Mouse (Mus musculus): ENCODE measurements around the gene Ruvbl2. TPM values are rescaled to one million over a fixed set of nuclear protein-coding genes. Genes with fewer than 3 reads are reported as not detected.
"Not testable (repeated sequence)": the region's sequence is repeated elsewhere in the genome, so short reads cannot be mapped to it uniquely, and the experiment has no call there.

Ruvbl2 gene
- total RNA-seq, 2 experiments from 2014 or later: 44.5 to 44.9 TPM

DNA sequence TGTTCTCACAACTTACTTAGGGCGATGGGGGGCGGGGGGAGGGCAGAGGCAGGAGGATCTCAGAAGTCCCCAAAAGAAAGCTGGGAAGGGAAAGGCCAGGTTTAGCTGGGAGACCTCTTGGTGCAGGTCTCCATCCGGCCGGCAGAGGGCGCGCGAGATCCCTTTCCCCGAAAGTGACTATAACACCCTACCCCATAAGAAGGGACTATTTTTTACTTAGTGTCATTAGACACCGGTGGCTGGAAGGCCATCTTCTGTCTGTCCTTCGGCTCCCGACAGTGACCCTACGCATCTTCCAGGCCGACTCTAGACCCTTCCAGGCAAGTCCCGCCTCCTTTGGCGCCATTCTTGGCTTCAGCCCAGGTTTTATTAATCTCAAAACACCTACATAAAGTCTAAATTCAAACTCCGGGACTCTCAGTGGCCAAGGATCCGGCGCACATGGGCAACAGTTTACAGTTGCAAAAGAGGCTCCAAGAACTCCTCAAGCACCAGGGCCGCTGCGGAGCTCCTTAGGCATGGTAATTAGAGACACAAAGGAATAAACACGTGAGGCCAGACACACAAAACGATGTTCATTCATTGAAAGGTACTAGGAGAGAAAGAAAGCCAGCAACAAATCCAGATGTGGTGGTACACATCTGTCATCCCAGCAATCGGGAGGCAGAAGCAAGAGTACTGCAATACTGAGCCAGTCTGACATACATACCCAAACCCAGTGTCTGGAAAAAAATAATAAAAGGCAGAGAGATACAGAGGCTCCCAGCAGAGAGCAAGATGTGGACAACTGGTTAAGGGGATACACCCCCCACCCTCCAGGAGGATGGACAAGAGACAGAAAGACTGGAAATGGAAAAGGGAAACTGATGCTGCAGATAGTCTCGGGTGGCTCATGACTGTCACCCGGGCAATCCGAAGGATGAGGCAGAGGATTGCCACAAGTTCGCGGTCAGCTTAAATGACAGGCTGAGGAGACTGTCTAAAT is 32.5 kb downstream of the Ruvbl2 start, which contains the start of gene Kcna7:
Gene Kcna7 (plus strand): TSS at position 563 of the 985 bp plus-strand sequence.
- DNase-seq (ENCODE audit: low spot score in 2 of 2): peak; percentile 75 to 79

DNA sequence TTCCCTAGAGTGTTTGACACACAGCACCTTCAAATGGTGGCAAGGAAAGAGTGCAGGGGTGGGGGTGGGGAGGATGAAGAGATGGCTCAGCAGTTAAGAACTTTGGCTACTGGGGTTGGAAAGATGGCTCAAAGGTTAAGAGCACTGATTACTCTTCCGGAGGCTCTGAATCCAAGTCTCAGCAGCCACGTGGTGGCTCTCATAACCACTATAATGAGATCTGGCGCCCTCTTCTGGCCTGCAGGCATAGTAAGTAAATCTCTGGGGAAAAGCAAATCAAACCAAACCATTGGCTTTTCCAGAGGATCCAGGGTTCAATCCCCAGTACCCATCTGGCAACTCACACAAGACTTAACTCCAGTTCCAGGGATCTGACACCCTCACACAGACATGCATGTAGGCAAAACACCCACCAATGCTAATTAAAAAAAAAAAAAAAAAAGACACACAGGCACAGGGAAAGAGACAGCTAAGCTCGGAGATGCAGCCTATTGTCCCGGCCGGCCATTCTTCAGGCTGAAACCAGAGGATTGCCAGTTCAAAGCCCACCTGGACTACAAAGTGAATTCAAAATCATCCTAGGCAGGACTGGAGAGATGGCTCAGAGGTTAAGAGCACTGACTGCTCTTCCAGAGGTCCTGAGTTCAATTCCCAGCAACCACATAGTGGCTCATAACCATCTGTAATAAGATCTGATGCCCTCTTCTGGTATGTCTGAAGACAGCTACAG is 34.2 kb downstream of the Ruvbl2 start:
- DNase-seq (ENCODE audit: low spot score in 2 of 2): peak; percentile 52 to 58

DNA sequence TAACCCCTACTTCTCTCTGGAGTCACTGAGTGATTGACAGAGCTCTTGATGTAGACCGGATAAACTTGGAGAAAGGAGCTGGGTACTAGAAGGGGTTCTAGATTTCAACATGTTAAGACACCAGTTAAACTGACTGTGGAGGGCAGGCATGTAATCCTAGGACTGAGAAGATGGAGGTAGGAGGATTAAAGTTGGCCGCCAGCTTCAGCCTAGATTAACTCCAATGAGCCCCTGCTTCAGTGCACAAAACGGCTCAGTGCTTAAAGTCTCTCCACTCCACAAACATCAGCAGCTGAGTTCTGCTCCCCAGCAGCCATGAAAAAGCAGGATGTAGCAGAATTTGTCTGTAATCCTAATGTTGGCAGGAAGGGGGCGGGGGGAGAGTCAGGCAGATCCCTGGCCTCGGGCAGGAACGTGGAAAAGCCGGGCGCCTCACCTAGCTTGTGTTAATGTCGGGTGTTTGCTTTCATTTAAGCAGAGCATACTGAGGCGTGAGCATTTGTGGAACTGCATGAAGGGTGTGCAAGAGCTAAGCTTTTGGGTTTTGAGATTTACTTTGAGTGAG is 36.3 kb downstream of the Ruvbl2 start:
- no peak for DNase-seq (ENCODE audit: low spot score in 2 of 2)

DNA sequence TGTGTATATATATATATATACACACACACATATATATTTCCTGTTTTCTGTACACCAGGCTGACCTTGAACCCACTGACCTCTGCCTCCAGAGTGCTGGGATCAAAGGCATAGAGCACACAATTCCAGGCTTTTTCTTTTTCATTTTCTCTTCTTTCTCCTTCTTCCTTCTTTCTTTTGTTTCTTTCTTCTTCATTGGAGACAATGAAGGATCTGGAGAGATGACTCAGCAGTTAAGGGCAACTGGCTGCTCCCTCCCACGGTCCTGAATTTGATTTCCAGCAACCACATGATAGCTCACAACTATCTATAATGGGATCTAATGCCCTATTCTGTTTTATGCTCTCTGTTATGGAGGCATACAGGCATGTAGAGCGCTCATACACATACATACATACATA is 41.1 kb downstream of the Ruvbl2 start:
- no peak for DNase-seq (ENCODE audit: low spot score in 2 of 2)

DNA sequence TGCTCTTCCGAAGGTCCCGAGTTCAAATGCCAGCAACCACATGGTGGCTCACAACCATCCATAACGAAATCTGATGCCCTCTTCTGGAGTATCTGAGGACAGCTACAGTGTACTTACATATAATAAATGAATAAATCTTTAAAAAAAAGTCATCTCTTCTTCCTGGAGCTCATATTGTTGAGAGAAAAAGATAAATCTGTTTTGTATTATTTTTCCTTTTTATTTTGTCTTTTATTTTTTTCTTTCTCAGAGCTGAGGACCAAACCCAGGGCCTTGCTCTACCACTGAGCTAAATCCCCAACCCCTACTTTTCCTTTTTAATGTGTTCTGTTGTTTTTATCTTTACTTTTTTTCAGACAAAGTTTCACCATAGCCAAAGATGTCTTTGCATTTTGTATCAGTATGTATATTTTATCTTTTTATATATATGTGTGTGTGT is 41.5 kb downstream of the Ruvbl2 start:
- not testable (repeated sequence) for DNase-seq (ENCODE audit: low spot score in 2 of 2)

DNA sequence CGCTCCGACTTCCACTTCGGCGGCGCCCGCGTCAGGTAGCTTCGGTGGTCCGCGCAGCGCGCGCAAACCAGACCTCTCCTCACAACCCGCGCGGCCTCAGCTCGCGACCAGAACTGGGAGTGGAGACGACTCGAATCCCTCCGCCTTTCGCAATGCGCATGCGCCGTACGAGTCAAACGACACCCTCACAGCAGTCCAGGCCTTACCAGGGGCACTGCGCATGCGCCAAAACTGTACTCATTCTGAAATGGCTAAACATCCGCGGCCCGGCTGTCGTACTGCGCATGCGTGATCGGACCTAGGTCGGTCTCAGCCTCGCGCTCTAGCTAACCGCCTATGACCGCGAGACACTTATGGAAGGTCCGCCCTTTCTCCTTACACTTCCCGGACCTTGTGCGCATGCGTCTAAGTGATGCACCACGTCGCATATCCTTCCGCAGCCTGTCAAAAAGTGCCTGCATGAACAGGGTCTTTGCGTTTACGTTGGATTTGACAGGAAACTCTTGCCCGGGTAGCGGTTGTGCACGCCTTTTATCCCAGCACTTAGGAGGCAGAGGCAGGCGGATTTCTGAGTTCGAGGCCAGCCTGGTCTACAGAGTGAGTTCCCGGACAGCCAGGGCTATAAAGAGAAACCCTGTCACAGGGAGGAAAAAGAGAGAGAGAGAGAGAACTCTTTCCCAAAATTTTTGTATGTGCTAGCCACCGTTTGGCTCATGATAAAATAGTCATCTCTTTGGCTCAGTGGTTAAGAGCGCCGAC is 42.1 kb downstream of the Ruvbl2 start, which contains the start of gene Snrnp70:
Gene Snrnp70 (minus strand): TSS at position 165 of the 759 bp plus-strand sequence.
- DNase-seq (ENCODE audit: low spot score in 2 of 2): peak; percentile 100

DNA sequence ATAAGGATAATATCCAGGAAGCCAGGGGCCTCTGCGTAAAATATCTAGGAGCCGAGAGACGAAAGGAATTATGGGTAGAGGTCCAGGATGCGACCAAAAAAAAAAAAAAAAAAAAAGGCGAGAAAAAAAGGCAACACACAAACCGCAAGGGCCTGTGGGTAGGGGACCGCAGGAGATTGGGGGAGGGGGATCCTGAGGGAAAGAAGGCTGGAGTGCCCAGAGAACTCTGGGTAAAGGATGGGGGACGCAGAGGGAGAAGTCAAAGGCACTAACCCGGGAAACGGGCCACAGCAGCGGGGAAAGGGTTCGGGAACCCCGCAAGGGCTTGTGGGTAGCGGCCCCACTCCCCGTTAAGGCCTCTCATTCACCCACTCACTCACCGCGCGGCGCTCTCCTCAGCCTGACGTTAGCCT is 42.8 kb downstream of the Ruvbl2 start:
- no peak for DNase-seq (ENCODE audit: low spot score in 2 of 2)

DNA sequence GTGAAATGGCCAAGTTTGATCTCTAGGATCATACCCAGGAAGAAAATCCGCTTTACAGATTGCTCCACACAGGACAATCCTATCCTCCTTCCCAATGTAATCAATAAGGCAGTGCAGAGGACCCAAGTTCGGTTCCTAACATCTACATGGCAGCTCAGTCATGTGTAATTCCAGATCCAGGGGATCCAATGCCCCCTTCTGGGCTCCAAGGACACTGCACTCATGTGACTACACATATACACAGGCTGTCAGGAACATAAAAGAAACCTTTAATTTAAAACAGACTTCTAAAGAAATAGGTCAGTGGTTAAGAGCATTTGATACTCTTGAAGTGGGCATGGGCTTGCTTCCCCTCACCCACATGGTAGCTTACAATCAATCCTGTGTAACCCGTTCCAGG is 51.8 kb downstream of the Ruvbl2 start:
- no peak for DNase-seq (ENCODE audit: low spot score in 2 of 2)

DNA sequence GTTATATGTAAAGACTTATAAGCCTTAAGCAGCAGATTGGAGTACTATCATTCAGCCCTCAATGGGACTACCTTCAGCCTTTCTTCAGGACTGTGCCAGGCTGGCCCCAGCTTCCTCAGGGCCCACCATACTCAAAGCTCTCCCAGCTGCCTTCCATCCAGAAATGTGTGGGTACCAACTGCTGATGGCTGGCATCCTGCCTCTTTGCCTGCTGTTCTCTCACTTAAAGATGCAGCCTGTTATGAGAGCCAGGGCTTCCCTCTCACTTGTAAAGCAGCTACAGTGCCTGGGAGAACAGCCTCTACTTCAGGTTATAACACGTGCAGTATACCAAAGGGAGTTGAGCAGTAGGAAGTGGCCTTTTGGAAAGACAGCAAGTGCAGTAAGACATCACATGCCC is 61.8 kb downstream of the Ruvbl2 start:
- DNase-seq (ENCODE audit: low spot score in 2 of 2): no peak

DNA sequence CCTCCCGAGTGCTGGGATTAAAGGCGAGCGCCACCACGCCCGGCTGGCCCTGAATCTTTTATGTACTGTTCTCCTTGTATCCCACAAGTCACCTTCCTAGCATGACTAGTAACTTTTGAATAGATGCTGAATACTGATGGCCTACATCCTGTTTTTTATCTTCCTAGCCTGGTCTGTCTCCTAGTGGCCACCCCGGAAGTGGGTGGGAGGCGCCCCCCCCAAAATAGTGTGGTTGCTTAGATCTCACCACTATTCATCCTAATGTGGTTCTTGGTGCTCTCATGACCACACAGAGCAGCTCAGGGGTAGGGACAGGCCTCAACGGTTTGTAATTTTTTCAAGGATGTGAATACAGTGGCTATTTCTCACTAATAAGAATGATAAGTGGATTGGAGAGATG is 63.3 kb downstream of the Ruvbl2 start:
- no peak for DNase-seq (ENCODE audit: low spot score in 2 of 2)

DNA sequence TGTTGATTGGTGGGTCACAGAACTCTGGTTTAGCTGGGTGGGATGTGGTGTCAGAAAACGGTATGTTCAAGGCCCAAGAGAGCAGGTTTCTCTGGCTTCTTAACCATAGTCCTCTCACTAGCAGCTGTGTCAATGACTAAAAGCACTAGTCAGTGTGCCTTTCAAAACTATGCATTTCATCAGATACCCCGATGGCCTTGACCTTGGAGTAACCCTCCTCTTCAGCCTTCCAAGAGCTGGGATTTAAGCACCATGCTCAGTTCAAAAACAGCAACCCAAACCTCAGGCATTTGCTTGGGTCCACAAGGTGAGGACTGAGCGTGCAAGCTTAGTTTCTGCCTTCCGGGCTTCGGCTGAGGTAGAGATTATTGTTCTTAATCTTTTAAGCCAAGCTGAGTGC is 65.5 kb downstream of the Ruvbl2 start:
- no peak for DNase-seq (ENCODE audit: low spot score in 2 of 2)

Small RNAs within 50 kb of the gene (microRNA-seq; reads per million reads assigned to microRNA genes)
- 0 reads per million in 2 experiments for gene Gm22133

Other genes starting within 250 kb of the Ruvbl2 start
- gene Ccdc155, start 233.2 kb downstream of the Ruvbl2 start, total RNA-seq (2021): 1 to 10 TPM; 2.2 to 2.9 TPM
- gene Dkkl1, start 225.9 kb downstream of the Ruvbl2 start, total RNA-seq (2021): 10 to 100 TPM in 1 of 2 experiments, 1 to 10 TPM in 1; 8.3 to 10.7 TPM
- gene Tead2, start 222.3 kb downstream of the Ruvbl2 start, total RNA-seq (2021): 10 to 100 TPM; 12.5 to 13.7 TPM
- 1 to 10 TPM; 4.6 to 5.0 TPM for gene Cd37, start 199.0 kb downstream of the Ruvbl2 start, total RNA-seq (2021)
- 1 to 10 TPM; 1.0 to 1.2 TPM for gene Slc6a16, start 197.0 kb downstream of the Ruvbl2 start, total RNA-seq (2021)
- not detected for gene Slc6a21, start 160.6 kb downstream of the Ruvbl2 start, total RNA-seq (2021)
- gene Trpm4, start 104.3 kb downstream of the Ruvbl2 start, total RNA-seq (2021): 10 to 100 TPM; 19.6 to 20.9 TPM
- under 1 TPM; 0.85 to 0.96 TPM for gene Hrc, start 102.8 kb downstream of the Ruvbl2 start, total RNA-seq (2021)
- gene Ppfia3, start 71.1 kb downstream of the Ruvbl2 start, total RNA-seq (2021): 100 to 1,000 TPM; 124 to 128 TPM
- gene Lin7b, start 67.5 kb downstream of the Ruvbl2 start, total RNA-seq (2021): 100 to 1,000 TPM; 137 to 163 TPM
- gene Snrnp70, start 42.4 kb downstream of the Ruvbl2 start, total RNA-seq (2021): 100 to 1,000 TPM; 393 to 440 TPM
- gene Kcna7, start 32.4 kb downstream of the Ruvbl2 start, total RNA-seq (2021): not detected
- under 1 TPM; 0.18 to 0.22 TPM for gene Ntf5, start 24.4 kb downstream of the Ruvbl2 start, total RNA-seq (2021)
- gene Lhb, start 17.3 kb downstream of the Ruvbl2 start, total RNA-seq (2021): under 1 TPM in 1 of 2 experiments, not detected in 1; 0.75 TPM
- 10 to 100 TPM; 18.9 to 20.9 TPM for gene Gys1, start 3.3 kb downstream of the Ruvbl2 start, total RNA-seq (2021)
- gene Ftl1, start 21.8 kb upstream of the Ruvbl2 start, total RNA-seq (2021): 100 to 1,000 TPM; 429 to 433 TPM
- 100 to 1,000 TPM; 103 to 123 TPM for gene Bax, start 28.8 kb upstream of the Ruvbl2 start, total RNA-seq (2021)
- gene Tulp2, start 43.8 kb upstream of the Ruvbl2 start, total RNA-seq (2021): under 1 TPM in 1 of 2 experiments, not detected in 1; 0.23 TPM
- gene Gm45808, start 48.7 kb upstream of the Ruvbl2 start, total RNA-seq (2021): 1 to 10 TPM; 1.2 to 1.4 TPM
- gene Dhdh, start 50.7 kb upstream of the Ruvbl2 start, total RNA-seq (2021): 1 to 10 TPM; 2.0 to 2.6 TPM
- 100 to 1,000 TPM; 107 to 117 TPM for gene Nucb1, start 72.3 kb upstream of the Ruvbl2 start, total RNA-seq (2021)
- gene Ppp1r15a, start 88.2 kb upstream of the Ruvbl2 start, total RNA-seq (2021): 10 to 100 TPM; 23.6 to 29.3 TPM
- gene Plekha4, start 88.2 kb upstream of the Ruvbl2 start, total RNA-seq (2021): under 1 TPM; 0.80 to 0.94 TPM
- not detected for gene Hsd17b14, start 116.8 kb upstream of the Ruvbl2 start, total RNA-seq (2021)
- gene Bcat2, start 132.1 kb upstream of the Ruvbl2 start, total RNA-seq (2021): 10 to 100 TPM; 20.8 to 22.9 TPM
- gene Fgf21, start 177.4 kb upstream of the Ruvbl2 start, total RNA-seq (2021): not detected
- gene Fut1, start 179.2 kb upstream of the Ruvbl2 start, total RNA-seq (2021): under 1 TPM; 0.20 to 0.71 TPM
- gene Izumo1, start 183.7 kb upstream of the Ruvbl2 start, total RNA-seq (2021): not detected
- gene Rasip1, start 189.4 kb upstream of the Ruvbl2 start, total RNA-seq (2021): 10 to 100 TPM; 13.9 to 14.5 TPM
- 1 to 10 TPM; 1.7 TPM for gene Mamstr, start 201.9 kb upstream of the Ruvbl2 start, total RNA-seq (2021)
- under 1 TPM in 1 of 2 experiments, not detected in 1; 0.22 TPM for gene Fut2, start 228.3 kb upstream of the Ruvbl2 start, total RNA-seq (2021)
- gene Ntn5, start 245.9 kb upstream of the Ruvbl2 start, total RNA-seq (2021): 1 to 10 TPM in 1 of 2 experiments, under 1 TPM in 1; 0.75 to 1.0 TPM

Measured in layer of hippocampus, postnatal 10 days (tissue).